12 mouse cellular contexts compared by ENCODE assay signal in the genomic region with DNA sequence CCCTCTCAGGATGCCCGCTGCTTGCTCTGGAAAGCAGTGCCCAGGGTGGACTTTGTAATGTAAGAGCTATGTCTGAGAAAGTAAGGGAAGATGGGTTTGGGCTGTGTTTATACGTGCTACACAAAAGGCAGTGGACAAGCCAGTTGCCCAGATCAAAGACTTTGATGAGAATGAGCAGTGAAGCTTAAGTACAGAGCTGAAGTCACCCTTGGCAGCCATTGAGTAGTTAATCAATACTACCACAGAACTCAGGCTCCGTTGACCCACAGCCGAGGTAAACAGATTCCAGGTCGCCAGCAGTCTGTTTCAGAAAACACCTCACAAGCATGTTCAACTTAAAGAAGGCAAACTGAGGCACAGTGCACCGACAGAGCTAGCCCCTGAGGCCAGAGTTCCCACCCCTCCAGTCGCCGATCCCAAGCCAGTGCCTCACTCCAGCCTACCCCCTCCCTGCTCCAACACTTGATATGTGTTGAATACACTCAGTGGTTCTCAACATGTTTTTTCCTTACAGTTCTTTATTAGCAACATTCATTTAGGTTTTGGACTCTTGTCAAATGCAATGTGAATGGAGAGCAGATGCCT.
DNase-seq lines count a peak whose midpoint lies in the region; ATAC-seq and TF ChIP-seq lines count a peak whose summit lies in the region.
"Had no signal": no experiment of that assay in that cellular context is flagged by ENCODE, and none has a peak within 500 bp of the region (broad histone marks: within the 10 kb centered on the region; RNA-seq: fewer than 3 reads in every experiment).

No protein-coding gene starts in this region.

- H3K27ac ChIP-seq in lung, embryonic 16.5 days (ENCODE audit: low read length), result no peak overlapping the region
- no peak overlapping the region for H3K27ac ChIP-seq in midbrain, postnatal 0 days (ENCODE audit: low read depth, low read length)
- H3K27ac ChIP-seq: liver, embryonic 13.5 days had no signal

- H3K9me3 ChIP-seq in lung, embryonic 16.5 days (ENCODE audit: control insufficient read depth, low read length), result no peaks in the 10 kb centered on the region
- no peaks in the 10 kb centered on the region for H3K9me3 ChIP-seq in midbrain, postnatal 0 days (ENCODE audit: low read length)
- H3K9me3 ChIP-seq: liver, embryonic 13.5 days had no signal

- no peaks in the 10 kb centered on the region for H3K27me3 ChIP-seq in lung, embryonic 16.5 days (ENCODE audit: control insufficient read depth, insufficient read depth, low read depth, low read length)
- no peaks in the 10 kb centered on the region for H3K27me3 ChIP-seq in midbrain, postnatal 0 days (ENCODE audit: insufficient read depth, low read length)
- H3K27me3 ChIP-seq: liver, embryonic 13.5 days had no signal

- no peaks in the 10 kb centered on the region for H3K36me3 ChIP-seq in lung, embryonic 16.5 days (ENCODE audit: control insufficient read depth, insufficient read depth, low read length)
- no peaks in the 10 kb centered on the region for H3K36me3 ChIP-seq in midbrain, postnatal 0 days (ENCODE audit: insufficient read depth, low read length)
- H3K36me3 ChIP-seq: liver, embryonic 13.5 days had no signal

- no peak overlapping the region for H3K4me3 ChIP-seq in lung, embryonic 16.5 days (ENCODE audit: low read length)
- no peak overlapping the region for H3K4me3 ChIP-seq in midbrain, postnatal 0 days (ENCODE audit: low read depth, low read length)
- H3K4me3 ChIP-seq: liver, embryonic 13.5 days had no signal

- DNase-seq in cerebellum, adult 11-12 months, result no peak
- peak; percentile 31 for DNase-seq in kidney, adult 11 months
- no peak for DNase-seq in kidney, postnatal 10 days
- DNase-seq in lung, postnatal 36 days, result no peak
- no peak for DNase-seq in midbrain, postnatal 0 days (ENCODE audit: low spot score)
- no peak for DNase-seq in ovary, postnatal 14 days (ENCODE audit: low spot score)
- DNase-seq: heart, adult 11 months; liver, embryonic 13.5 days; lung, postnatal 4 days; retina, postnatal 1 day had no signal

- no peak overlapping the region for H3K4me2 ChIP-seq in lung, embryonic 16.5 days (ENCODE audit: low read depth, low read length)
- H3K4me2 ChIP-seq in midbrain, postnatal 0 days (ENCODE audit: low read depth, low read length, poor library complexity, severe bottlenecking), result no peak overlapping the region
- H3K4me2 ChIP-seq: liver, embryonic 13.5 days had no signal

- peak; percentile 10; the same call in 1 of the 2 replicates for ATAC-seq in cerebellum, adult (ENCODE audit: insufficient number of reproducible peaks, low FRiP score, low TSS enrichment)
- ATAC-seq in lung, embryonic 16.5 days (ENCODE audit: low read depth), result 0 out of 2 replicates have a peak, but pooled peaks have one; percentile 41
- ATAC-seq in midbrain, postnatal 0 days (ENCODE audit: low FRiP score), result peak; percentile 71; the same call in 1 of the 2 replicates

- TF ChIP-seq CTCF in midbrain, postnatal 0 days (IDR thresholded peaks at IDR 0.05), result no peak

- WGBS in lung, embryonic 16.5 days, result 62% methylated on average over 8 of the region's 8 CpGs
- 55% methylated on average over 8 of the region's 8 CpGs for WGBS in midbrain, postnatal 0 days

- H3K9ac ChIP-seq in lung, embryonic 16.5 days (ENCODE audit: low read length), result no peak overlapping the region
- no peak overlapping the region for H3K9ac ChIP-seq in midbrain, postnatal 0 days (replicated peaks; ENCODE audit: low read length, poor library complexity, severe bottlenecking)
- H3K9ac ChIP-seq: liver, embryonic 13.5 days had no signal

- H3K4me1 ChIP-seq in lung, embryonic 16.5 days (replicated peaks; ENCODE audit: control insufficient read depth, insufficient read depth, low read length), result no peaks in the 10 kb centered on the region
- H3K4me1 ChIP-seq in midbrain, postnatal 0 days (ENCODE audit: insufficient read depth, low read length), result no peaks in the 10 kb centered on the region
- H3K4me1 ChIP-seq: liver, embryonic 13.5 days had no signal

Comparison
In these comparisons a context has a peak if more than half of its experiments do, and no peak if none do; other contexts are left out.
1. ATAC-seq: peak in every context shown above with its lines; median percentile 71 in midbrain, postnatal 0 days; 41 in lung, embryonic 16.5 days; 10 in cerebellum, adult.